ENCODE assay signal across 27 mouse cellular contexts in the genomic region with DNA sequence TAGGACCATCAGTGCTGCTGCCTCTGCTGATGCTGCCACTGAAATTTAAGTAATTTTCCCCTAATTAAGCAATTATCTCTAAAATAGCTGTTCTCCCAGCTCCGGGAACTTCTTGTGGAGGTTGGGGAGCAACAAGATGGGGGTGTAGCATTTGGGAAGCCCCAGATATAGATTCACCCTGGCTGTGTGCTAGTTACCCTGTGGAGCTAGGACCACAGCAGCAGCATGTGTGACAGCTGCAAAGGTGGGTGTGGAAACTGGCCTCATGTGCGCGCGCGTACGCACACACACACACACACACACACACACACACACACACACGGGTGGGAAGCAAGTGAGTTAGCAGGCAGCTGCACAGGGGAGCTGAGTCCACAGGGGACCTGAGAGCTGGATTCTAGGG.
DNase-seq lines count a peak whose midpoint lies in the region; ATAC-seq and TF ChIP-seq lines count a peak whose summit lies in the region.
"Had no signal": no experiment of that assay in that cellular context is flagged by ENCODE, and none has a peak within 500 bp of the region (broad histone marks: within the 10 kb centered on the region; RNA-seq: fewer than 3 reads in every experiment).

No protein-coding gene starts in this region.

- H3K4me2 ChIP-seq in forebrain, embryonic 15.5 days (replicated peaks) = no peak overlapping the region
- H3K4me2 ChIP-seq in forebrain, embryonic 16.5 days (ENCODE audit: low read length) = no peak overlapping the region
- H3K4me2 ChIP-seq in liver, postnatal 0 days (ENCODE audit: low read depth, low read length) = no peak overlapping the region
- H3K4me2 ChIP-seq: embryonic facial prominence, embryonic 12.5 days; forebrain, embryonic 12.5 days; heart, embryonic 15.5 days; hindbrain, embryonic 14.5 days; neural tube, embryonic 13.5 days had no signal

- peak; percentile 63 for DNase-seq in left cerebral cortex, adult 11 months (ENCODE audit: low spot score)
- no peak for DNase-seq in left cerebral cortex, postnatal 4 days
- peak; percentile 58 to 77 for DNase-seq in left cerebral cortex, postnatal 14 days (ENCODE audit: low spot score in 2 of 2)
- peak; percentile 37 for DNase-seq in right cerebral cortex, postnatal 25 days
- no peak for DNase-seq in liver, postnatal 0 days
- DNase-seq: adrenal gland, postnatal 36 days; cerebellum, adult 11-12 months; cerebellum, postnatal 14 days; gastrocnemius, postnatal 36 days; heart, postnatal 4 days; kidney, adult 2 months; kidney, postnatal 10 days; thymus, postnatal 36 days had no signal

- no peaks in the 10 kb centered on the region for H3K27me3 ChIP-seq in forebrain, embryonic 15.5 days
- no peaks in the 10 kb centered on the region for H3K27me3 ChIP-seq in forebrain, embryonic 16.5 days (replicated peaks; ENCODE audit: control insufficient read depth, insufficient read depth, low read length)
- no peaks in the 10 kb centered on the region for H3K27me3 ChIP-seq in liver, postnatal 0 days (ENCODE audit: insufficient read depth, low read length)
- H3K27me3 ChIP-seq: embryonic facial prominence, embryonic 12.5 days; heart, embryonic 15.5 days; neural tube, embryonic 13.5 days had no signal

- no peak for TF ChIP-seq EP300 in liver, postnatal 0 days (IDR thresholded peaks at IDR 0.05; ENCODE audit: low read depth)

- ATAC-seq in forebrain, embryonic 15.5 days (replicated peaks) = no peak
- no peak for ATAC-seq in forebrain, embryonic 16.5 days
- no peak for ATAC-seq in liver, postnatal 0 days
- no peak for ATAC-seq in megakaryocyte-erythroid progenitor cell, adult 5-6 weeks (replicated peaks; ENCODE audit: low FRiP score, low TSS enrichment, poor library complexity, severe bottlenecking)
- ATAC-seq: inflammation-experienced regulatory T-cells, adult 6 months; lung, postnatal 0 days; midbrain, embryonic 16.5 days had no signal

- H3K36me3 ChIP-seq in forebrain, embryonic 15.5 days = no peaks in the 10 kb centered on the region
- no peaks in the 10 kb centered on the region for H3K36me3 ChIP-seq in forebrain, embryonic 16.5 days (ENCODE audit: control insufficient read depth, insufficient read depth)
- no peaks in the 10 kb centered on the region for H3K36me3 ChIP-seq in liver, postnatal 0 days (replicated peaks; ENCODE audit: insufficient read depth, low read length)
- H3K36me3 ChIP-seq: embryonic facial prominence, embryonic 12.5 days; forebrain, embryonic 12.5 days; heart, embryonic 15.5 days; midbrain, embryonic 10.5 days; neural tube, embryonic 13.5 days had no signal

- H3K4me1 ChIP-seq in forebrain, embryonic 15.5 days = peaks cover 25% of the 10 kb centered on the region
- peaks cover 12% of the 10 kb centered on the region for H3K4me1 ChIP-seq in forebrain, embryonic 16.5 days (replicated peaks; ENCODE audit: control insufficient read depth, insufficient read depth, low read length)
- no peaks in the 10 kb centered on the region for H3K4me1 ChIP-seq in liver, postnatal 0 days (ENCODE audit: insufficient read depth)

- no peaks in the 10 kb centered on the region for H3K9me3 ChIP-seq in forebrain, embryonic 15.5 days
- H3K9me3 ChIP-seq in forebrain, embryonic 16.5 days (ENCODE audit: control insufficient read depth, low read length) = no peaks in the 10 kb centered on the region
- 0 out of 2 replicates have a peak, but pooled peaks cover 5% of the 10 kb centered on the region for H3K9me3 ChIP-seq in liver, postnatal 0 days (ENCODE audit: low read length)
- H3K9me3 ChIP-seq: heart, embryonic 15.5 days had no signal

- TF ChIP-seq CTCF in liver, postnatal 0 days (IDR thresholded peaks at IDR 0.05; ENCODE audit: low read depth) = no peak

- WGBS in forebrain, embryonic 15.5 days = 79% methylated on average over 7 of the region's 7 CpGs
- WGBS in forebrain, embryonic 16.5 days = 70% methylated on average over 7 of the region's 7 CpGs
- 81% methylated on average over 7 of the region's 7 CpGs for WGBS in liver, postnatal 0 days (ENCODE audit: insufficient replicate concordance)

- peak overlapping the region; percentile 42; the same call in 1 of the 2 replicates for H3K27ac ChIP-seq in forebrain, embryonic 15.5 days (replicated peaks)
- H3K27ac ChIP-seq in forebrain, embryonic 16.5 days (ENCODE audit: low read length) = no peak overlapping the region
- no peak overlapping the region for H3K27ac ChIP-seq in liver, postnatal 0 days (ENCODE audit: low read depth)
- H3K27ac ChIP-seq: embryonic facial prominence, embryonic 12.5 days; heart, embryonic 15.5 days; hindbrain, embryonic 14.5 days; macrophage; midbrain, embryonic 10.5 days; neural tube, embryonic 13.5 days had no signal

- no peak overlapping the region for H3K4me3 ChIP-seq in forebrain, embryonic 15.5 days
- no peak overlapping the region for H3K4me3 ChIP-seq in forebrain, embryonic 16.5 days (replicated peaks; ENCODE audit: low read length)
- H3K4me3 ChIP-seq in liver, postnatal 0 days (ENCODE audit: low read depth, low read length) = no peak overlapping the region
- H3K4me3 ChIP-seq: embryonic facial prominence, embryonic 12.5 days; forebrain, embryonic 12.5 days; heart, embryonic 15.5 days; midbrain, embryonic 10.5 days; myocyte; neural tube, embryonic 13.5 days had no signal

- H3K9ac ChIP-seq in forebrain, embryonic 15.5 days (replicated peaks) = no peak overlapping the region
- no peak overlapping the region for H3K9ac ChIP-seq in forebrain, embryonic 16.5 days (replicated peaks; ENCODE audit: low read depth, low read length)
- H3K9ac ChIP-seq in liver, postnatal 0 days (replicated peaks) = no peak overlapping the region
- H3K9ac ChIP-seq: embryonic facial prominence, embryonic 12.5 days; forebrain, embryonic 12.5 days; heart, embryonic 15.5 days; hindbrain, embryonic 14.5 days; neural tube, embryonic 13.5 days had no signal

- intact Hi-C loops in left cerebral cortex, postnatal 4 days (cut with DNase I) = no loop called here
- intact Hi-C loops in left cerebral cortex, postnatal 14 days (cut with DNase I) = no loop called here

Comparison
In these comparisons a context has a peak if more than half of its experiments do, and no peak if none do; other contexts are left out.
1. DNase-seq: peak in left cerebral cortex, adult 11 months (single experiment), left cerebral cortex, postnatal 14 days (2 of 2) and right cerebral cortex, postnatal 25 days (single experiment); none in left cerebral cortex, postnatal 4 days (single experiment) and liver, postnatal 0 days (single experiment).